Comparison of ENCODE assay signal across 15 mouse cellular contexts in genomic region chr6:108179087-108179486, GRCm38 (mm10).
"Had no signal": no experiment of that assay in that cellular context is flagged by ENCODE, and none has a peak within 500 bp of the region (broad histone marks: within the 10 kb centered on the region; RNA-seq: fewer than 3 reads in every experiment).

No protein-coding gene starts in this region.

- H3K27me3 ChIP-seq: liver, embryonic 13.5 days; lung, embryonic 15.5 days; neural tube, embryonic 12.5 days had no signal

- DNase-seq: kidney, adult 8-10 months; kidney, postnatal 36 days; liver; liver, embryonic 13.5 days; liver, postnatal 0 days; lung, postnatal 14 days; midbrain, embryonic 14.5 days; right cerebral cortex, postnatal 14 days; thymus, postnatal 4 days had no signal

- H3K27ac ChIP-seq: kidney, postnatal 0 days; left cerebral cortex, adult 2 months; liver, embryonic 13.5 days; lung, embryonic 15.5 days; macrophage; neural tube, embryonic 12.5 days had no signal

- H3K4me1 ChIP-seq: lung, embryonic 15.5 days; neural tube, embryonic 12.5 days had no signal

- ATAC-seq: intestine, embryonic 16.5 days; liver, postnatal 0 days had no signal

- H3K9me3 ChIP-seq: liver, embryonic 13.5 days; lung, embryonic 15.5 days; neural tube, embryonic 12.5 days had no signal

- H3K4me2 ChIP-seq: liver, embryonic 13.5 days; lung, embryonic 15.5 days; neural tube, embryonic 12.5 days had no signal

- H3K4me3 ChIP-seq: left cerebral cortex, adult 2 months; liver, embryonic 13.5 days; lung, embryonic 15.5 days; neural tube, embryonic 12.5 days had no signal

- H3K9ac ChIP-seq: liver, embryonic 13.5 days; liver, postnatal 0 days; lung, embryonic 15.5 days; neural tube, embryonic 12.5 days had no signal
